Mouse (Mus musculus): Measurements from ENCODE around the gene Zfp334. TPM values are rescaled to one million over a fixed set of nuclear protein-coding genes. Genes with fewer than 3 reads are reported as not detected.

The Zfp334 gene
- total and polyA plus RNA-seq, 3 experiments: 0.11 TPM; not detected in 2

DNA sequence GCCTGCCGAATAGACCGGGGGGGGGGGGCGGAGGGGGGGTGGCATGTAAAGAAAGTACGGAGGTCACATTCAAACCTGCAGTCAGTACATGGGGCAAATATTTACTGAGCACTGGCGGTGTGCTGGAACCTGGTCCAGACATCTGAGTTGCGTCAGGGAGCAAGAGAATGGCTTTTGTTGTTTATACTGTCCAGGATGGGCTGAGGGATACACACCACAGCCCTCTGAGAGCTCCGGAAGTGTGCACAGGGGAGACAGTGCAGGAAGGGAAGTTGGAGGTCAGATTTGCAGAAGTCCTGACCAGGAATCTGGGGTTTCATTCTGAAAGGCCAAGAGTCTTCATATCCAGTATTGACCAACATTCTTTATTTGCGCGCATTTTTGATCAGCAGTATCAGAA lies 16.9 kb upstream of the Zfp334 start:
- no peaks in the 10 kb centered on the region; the same call in 1 of the 2 replicates for H3K27me3 ChIP-seq (ENCODE audit: insufficient read depth, low read length)
- H3K4me3 ChIP-seq (ENCODE audit: low read depth, low read length): no peak overlapping the region
- H3K9me3 ChIP-seq (replicated peaks): no peaks in the 10 kb centered on the region
- DNase-seq (ENCODE audit: low spot score) (no peak), ATAC-seq (ENCODE audit: extremely low read depth, insufficient number of reproducible peaks, low FRiP score, poor library complexity, severe bottlenecking) (no peak)
- H3K36me3 ChIP-seq (replicated peaks): no peaks in the 10 kb centered on the region
- H3K4me1 ChIP-seq (ENCODE audit: insufficient read depth, low read depth, low read length): no peaks in the 10 kb centered on the region; the same call in 1 of the 2 replicates
- TF ChIP-seq CTCF (IDR thresholded peaks at IDR 0.05; ENCODE audit: low read depth, low read length) (no peak), GATA2 (IDR thresholded peaks at IDR 0.05; ENCODE audit: borderline replicate concordance, low read depth, low read length) (no peak), POLR2AphosphoS5 (IDR thresholded peaks at IDR 0.05; ENCODE audit: insufficient replicate concordance, low read depth, low read length) (no peak), GATA1 (IDR thresholded peaks at IDR 0.05; ENCODE audit: borderline replicate concordance, low read length) (no peak), TAL1 (conservative IDR thresholded peaks at IDR 0.05; ENCODE audit: low read depth, low read length) (no peak)

- ATAC-seq (ENCODE audit: extremely low read depth, insufficient number of reproducible peaks, low FRiP score, poor library complexity, severe bottlenecking): no peak
- H3K9me3 ChIP-seq (replicated peaks): peaks cover 21% of the 10 kb centered on the region
- no peak overlapping the region for H3K4me3 ChIP-seq (ENCODE audit: low read depth, low read length)
- H3K4me1 ChIP-seq (ENCODE audit: insufficient read depth, low read depth, low read length): no peaks in the 10 kb centered on the region
- TF ChIP-seq CTCF (IDR thresholded peaks at IDR 0.05; ENCODE audit: low read depth, low read length): no peak
- no peak for TF ChIP-seq GATA2 (IDR thresholded peaks at IDR 0.05; ENCODE audit: borderline replicate concordance, low read depth, low read length)
- TF ChIP-seq TAL1 (conservative IDR thresholded peaks at IDR 0.05; ENCODE audit: low read depth, low read length): no peak
- no peak for TF ChIP-seq POLR2AphosphoS5 (IDR thresholded peaks at IDR 0.05; ENCODE audit: insufficient replicate concordance, low read depth, low read length)
- no peak for TF ChIP-seq GATA1 (IDR thresholded peaks at IDR 0.05; ENCODE audit: borderline replicate concordance, low read length)
- no peaks in the 10 kb centered on the region for H3K36me3 ChIP-seq (replicated peaks)
- H3K27me3 ChIP-seq (ENCODE audit: insufficient read depth, low read length): no peaks in the 10 kb centered on the region
- DNase-seq (ENCODE audit: low spot score): no peak
Measured at GRCm38 (mm10) chr2:165398164-165398785, 10.2 kb upstream of the Zfp334 start.

GRCm38 (mm10) chr2:165397502-165398163 lies 9.6 kb upstream of the Zfp334 start:
- no peaks in the 10 kb centered on the region for H3K4me1 ChIP-seq (ENCODE audit: insufficient read depth, low read depth, low read length)
- no peak overlapping the region for H3K4me3 ChIP-seq (ENCODE audit: low read depth, low read length)
- no peak for TF ChIP-seq CTCF (IDR thresholded peaks at IDR 0.05; ENCODE audit: low read depth, low read length)
- TF ChIP-seq POLR2AphosphoS5 (IDR thresholded peaks at IDR 0.05; ENCODE audit: insufficient replicate concordance, low read depth, low read length): no peak
- TF ChIP-seq GATA1 (IDR thresholded peaks at IDR 0.05; ENCODE audit: borderline replicate concordance, low read length): no peak
- TF ChIP-seq TAL1 (conservative IDR thresholded peaks at IDR 0.05; ENCODE audit: low read depth, low read length): no peak
- TF ChIP-seq GATA2 (IDR thresholded peaks at IDR 0.05; ENCODE audit: borderline replicate concordance, low read depth, low read length): no peak
- no peaks in the 10 kb centered on the region for H3K27me3 ChIP-seq (ENCODE audit: insufficient read depth, low read length)
- no peak for ATAC-seq (ENCODE audit: extremely low read depth, insufficient number of reproducible peaks, low FRiP score, poor library complexity, severe bottlenecking)
- H3K9me3 ChIP-seq (replicated peaks): peaks cover 21% of the 10 kb centered on the region
- DNase-seq (ENCODE audit: low spot score): no peak
- H3K36me3 ChIP-seq (replicated peaks): no peaks in the 10 kb centered on the region

GRCm38 (mm10) chr2:165396831-165397501 lies 8.9 kb upstream of the Zfp334 start:
- DNase-seq (ENCODE audit: low spot score) (no peak), ATAC-seq (ENCODE audit: extremely low read depth, insufficient number of reproducible peaks, low FRiP score, poor library complexity, severe bottlenecking) (no peak)
- no peak overlapping the region for H3K4me3 ChIP-seq (ENCODE audit: low read depth, low read length)
- H3K36me3 ChIP-seq (replicated peaks): no peaks in the 10 kb centered on the region
- H3K27me3 ChIP-seq (ENCODE audit: insufficient read depth, low read length): no peaks in the 10 kb centered on the region
- H3K4me1 ChIP-seq (ENCODE audit: insufficient read depth, low read depth, low read length): no peaks in the 10 kb centered on the region
- peaks cover 21% of the 10 kb centered on the region for H3K9me3 ChIP-seq (replicated peaks)
- TF ChIP-seq TAL1 (conservative IDR thresholded peaks at IDR 0.05; ENCODE audit: low read depth, low read length) (no peak), GATA1 (IDR thresholded peaks at IDR 0.05; ENCODE audit: borderline replicate concordance, low read length) (no peak), GATA2 (IDR thresholded peaks at IDR 0.05; ENCODE audit: borderline replicate concordance, low read depth, low read length) (no peak), POLR2AphosphoS5 (IDR thresholded peaks at IDR 0.05; ENCODE audit: insufficient replicate concordance, low read depth, low read length) (no peak), CTCF (IDR thresholded peaks at IDR 0.05; ENCODE audit: low read depth, low read length) (no peak)

DNA sequence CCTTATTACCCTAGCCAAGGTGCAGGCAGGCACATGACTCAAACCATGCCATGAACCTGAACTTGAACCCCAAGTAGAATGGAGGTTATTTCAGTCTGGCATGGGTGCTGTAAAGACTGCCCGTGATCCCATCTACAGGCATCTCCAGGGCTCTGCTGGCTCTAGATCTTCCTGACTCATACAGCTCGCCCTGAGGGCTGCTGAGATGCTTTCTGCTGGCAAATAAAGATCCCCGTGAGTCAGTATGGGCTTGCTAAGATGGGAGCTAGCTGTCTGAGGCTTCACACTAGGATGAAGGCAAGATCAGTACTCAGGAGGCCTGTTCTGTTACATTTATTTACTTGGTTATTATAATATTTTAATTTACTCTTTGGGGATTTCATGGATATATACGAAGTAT lies 4.1 kb upstream of the Zfp334 start:
- peaks cover 2% of the 10 kb centered on the region; the same call in 1 of the 2 replicates for H3K27me3 ChIP-seq (ENCODE audit: insufficient read depth, low read length)
- ATAC-seq (ENCODE audit: extremely low read depth, insufficient number of reproducible peaks, low FRiP score, poor library complexity, severe bottlenecking): no peak
- no peak for DNase-seq (ENCODE audit: low spot score)

GRCm38 (mm10) chr2:165391561-165391960 lies 3.5 kb upstream of the Zfp334 start:
- no peaks in the 10 kb centered on the region for H3K4me1 ChIP-seq (ENCODE audit: insufficient read depth, low read depth, low read length)
- H3K9me3 ChIP-seq (replicated peaks): peaks cover 10% of the 10 kb centered on the region
- DNase-seq (ENCODE audit: low spot score) (no peak), ATAC-seq (ENCODE audit: extremely low read depth, insufficient number of reproducible peaks, low FRiP score, poor library complexity, severe bottlenecking) (no peak)
- peaks cover 2% of the 10 kb centered on the region; the same call in 1 of the 2 replicates for H3K27me3 ChIP-seq (ENCODE audit: insufficient read depth, low read length)
- no peaks in the 10 kb centered on the region for H3K36me3 ChIP-seq (replicated peaks)
- TF ChIP-seq GATA2 (IDR thresholded peaks at IDR 0.05; ENCODE audit: borderline replicate concordance, low read depth, low read length): no peak
- no peak for TF ChIP-seq CTCF (IDR thresholded peaks at IDR 0.05; ENCODE audit: low read depth, low read length)
- no peak for TF ChIP-seq GATA1 (IDR thresholded peaks at IDR 0.05; ENCODE audit: borderline replicate concordance, low read length)
- no peak for TF ChIP-seq TAL1 (conservative IDR thresholded peaks at IDR 0.05; ENCODE audit: low read depth, low read length)
- TF ChIP-seq POLR2AphosphoS5 (IDR thresholded peaks at IDR 0.05; ENCODE audit: insufficient replicate concordance, low read depth, low read length): no peak
- no peak overlapping the region for H3K4me3 ChIP-seq (ENCODE audit: low read depth, low read length)

More for the DNA sequence above, 4.1 kb upstream of the Zfp334 start:
- H3K4me3 ChIP-seq (ENCODE audit: low read depth, low read length): no peak overlapping the region
- no peaks in the 10 kb centered on the region for H3K36me3 ChIP-seq (replicated peaks)
- no peaks in the 10 kb centered on the region for H3K4me1 ChIP-seq (ENCODE audit: insufficient read depth, low read depth, low read length)
- H3K9me3 ChIP-seq (replicated peaks): peaks cover 12% of the 10 kb centered on the region
- no peak for TF ChIP-seq GATA1 (IDR thresholded peaks at IDR 0.05; ENCODE audit: borderline replicate concordance, low read length)
- TF ChIP-seq POLR2AphosphoS5 (IDR thresholded peaks at IDR 0.05; ENCODE audit: insufficient replicate concordance, low read depth, low read length): no peak
- TF ChIP-seq TAL1 (conservative IDR thresholded peaks at IDR 0.05; ENCODE audit: low read depth, low read length): no peak
- no peak for TF ChIP-seq CTCF (IDR thresholded peaks at IDR 0.05; ENCODE audit: low read depth, low read length)
- TF ChIP-seq GATA2 (IDR thresholded peaks at IDR 0.05; ENCODE audit: borderline replicate concordance, low read depth, low read length): no peak
